Mouse (Mus musculus) CD4-positive, CD25-positive, alpha-beta regulatory T cell, adult 2 months (primary cell): ENCODE results near the gene Nkiras1.
"Not testable (repeated sequence)": the region's sequence is repeated elsewhere in the genome, so short reads cannot be mapped to it uniquely, and the experiment has no call there.

Experiments
- DNase-seq: peaks from one replicate; pipeline ENCODE4 v3.0.0-alpha.2; 2012; ENCODE audit warnings: low read depth, low spot score

Gene Nkiras1

GRCm38 (mm10) chr14:18270529-18271441 is at the start of gene Nkiras1, which contains the start of gene Rpl15:
Gene Nkiras1, plus strand, starts transcription at chr14:18271136.
Gene Rpl15, minus strand, starts transcription at chr14:18271391.
- DNase-seq, result peak; percentile 98

- DNase-seq, result no peak
Measured at GRCm38 (mm10) chr14:18221977-18222376, 49.0 kb upstream of the Nkiras1 start.

- DNase-seq, result not testable (repeated sequence)
Measured at GRCm38 (mm10) chr14:18225431-18225830, 45.5 kb upstream of the Nkiras1 start.

- DNase-seq, result not testable (repeated sequence)
Measured at GRCm38 (mm10) chr14:18226181-18226580, 44.8 kb upstream of the Nkiras1 start.

GRCm38 (mm10) chr14:18229751-18230150 is 41.2 kb upstream of the Nkiras1 start:
- DNase-seq, result not testable (repeated sequence)

GRCm38 (mm10) chr14:18231866-18232265 is 39.1 kb upstream of the Nkiras1 start:
- DNase-seq, result not testable (repeated sequence)

GRCm38 (mm10) chr14:18233076-18233475 is 37.9 kb upstream of the Nkiras1 start:
- no peak for DNase-seq

GRCm38 (mm10) chr14:18233981-18234960 is 36.7 kb upstream of the Nkiras1 start:
- DNase-seq, result no peak

- DNase-seq, result not testable (repeated sequence)
Measured at GRCm38 (mm10) chr14:18236496-18237235, 34.3 kb upstream of the Nkiras1 start.

- DNase-seq, result no peak
Measured at GRCm38 (mm10) chr14:18237381-18237780, 33.6 kb upstream of the Nkiras1 start.

- DNase-seq, result peak; percentile 99
Measured at GRCm38 (mm10) chr14:18238131-18238749, 32.7 kb upstream of the Nkiras1 start.

- peak; percentile 97 for DNase-seq
Measured at GRCm38 (mm10) chr14:18238750-18239731, 31.9 kb upstream of the Nkiras1 start, which contains the start of gene Nr1d2. Gene Nr1d2, minus strand, starts transcription at chr14:18239127.

GRCm38 (mm10) chr14:18240132-18240531 is 30.8 kb upstream of the Nkiras1 start:
- DNase-seq, result no peak

GRCm38 (mm10) chr14:18241786-18242185 is 29.1 kb upstream of the Nkiras1 start:
- DNase-seq, result no peak

GRCm38 (mm10) chr14:18242638-18243130 is 28.3 kb upstream of the Nkiras1 start:
- no peak for DNase-seq

- DNase-seq, result no peak
Measured at GRCm38 (mm10) chr14:18261203-18261602, 9.7 kb upstream of the Nkiras1 start.

- no peak for DNase-seq
Measured at GRCm38 (mm10) chr14:18263427-18263826, 7.5 kb upstream of the Nkiras1 start.

- not testable (repeated sequence) for DNase-seq
Measured at GRCm38 (mm10) chr14:18269947-18270528, 898 bp upstream of the Nkiras1 start.

GRCm38 (mm10) chr14:18271666-18272065 is 730 bp downstream of the Nkiras1 start:
- DNase-seq, result peak; percentile 32
